ENCODE assay signal across 19 mouse cellular contexts in genomic region chr2:21048996-21049395, GRCm38 (mm10).
A peak's percentile ranks its signal among the peaks of the same experiment; 100 is the strongest.
DNase-seq lines count a peak whose midpoint lies in the region; ATAC-seq and TF ChIP-seq lines count a peak whose summit lies in the region.
"Had no signal": no experiment of that assay in that cellular context is flagged by ENCODE, and none has a peak within 500 bp of the region (broad histone marks: within the 10 kb centered on the region; RNA-seq: fewer than 3 reads in every experiment).

No protein-coding gene starts in this region.

- 50% methylated on average over 5 of the region's 5 CpGs for WGBS in hindbrain, embryonic 10.5 days
- WGBS in hindbrain, embryonic 16.5 days = 20% methylated on average over 5 of the region's 5 CpGs
- 21% methylated on average over 5 of the region's 5 CpGs for WGBS in midbrain, postnatal 0 days

- H3K4me1 ChIP-seq in hindbrain, embryonic 10.5 days (replicated peaks) = peaks cover 42% of the 10 kb centered on the region
- H3K4me1 ChIP-seq in hindbrain, embryonic 16.5 days (ENCODE audit: control insufficient read depth, insufficient read depth, low read depth, low read length) = 0 out of 2 replicates have a peak, but pooled peaks cover 4% of the 10 kb centered on the region
- no peaks in the 10 kb centered on the region for H3K4me1 ChIP-seq in midbrain, postnatal 0 days (ENCODE audit: insufficient read depth, low read length)
- H3K4me1 ChIP-seq: embryonic facial prominence, embryonic 15.5 days; heart, embryonic 12.5 days had no signal

- no peak overlapping the region for H3K4me3 ChIP-seq in hindbrain, embryonic 10.5 days
- no peak overlapping the region for H3K4me3 ChIP-seq in hindbrain, embryonic 16.5 days (ENCODE audit: low read length)
- no peak overlapping the region for H3K4me3 ChIP-seq in midbrain, postnatal 0 days (ENCODE audit: low read depth, low read length)
- H3K4me3 ChIP-seq: embryonic facial prominence, embryonic 15.5 days; forebrain, embryonic 12.5 days; heart, embryonic 12.5 days; limb, embryonic 13.5 days had no signal

- peak; percentile 83 for DNase-seq in heart, adult 11 months
- no peak for DNase-seq in heart, postnatal 25 days (ENCODE audit: low spot score)
- DNase-seq in hindbrain, embryonic 10.5 days (ENCODE audit: low spot score) = peak; percentile 34
- peak; percentile 58 for DNase-seq in midbrain, postnatal 0 days (ENCODE audit: low spot score)
- DNase-seq in gastrocnemius, postnatal 10 days = no peak
- DNase-seq in thymus, adult 18-20 months = no peak
- DNase-seq: adrenal gland, postnatal 14 days; B cell, adult 2 months; cerebellum, adult 2 months; heart, postnatal 4 days; kidney, adult 18-20 months; kidney, postnatal 14 days; lung, postnatal 36 days; right cerebral cortex, adult 18-20 months had no signal

- no peaks in the 10 kb centered on the region for H3K9me3 ChIP-seq in hindbrain, embryonic 10.5 days
- no peaks in the 10 kb centered on the region for H3K9me3 ChIP-seq in hindbrain, embryonic 16.5 days (ENCODE audit: control insufficient read depth, low read length)
- no peaks in the 10 kb centered on the region for H3K9me3 ChIP-seq in midbrain, postnatal 0 days (ENCODE audit: low read length)
- H3K9me3 ChIP-seq: embryonic facial prominence, embryonic 15.5 days; forebrain, embryonic 12.5 days; heart, embryonic 12.5 days; limb, embryonic 13.5 days had no signal

- no peak overlapping the region for H3K4me2 ChIP-seq in hindbrain, embryonic 16.5 days (ENCODE audit: low read length)
- H3K4me2 ChIP-seq in midbrain, postnatal 0 days (ENCODE audit: low read depth, low read length, poor library complexity, severe bottlenecking) = no peak overlapping the region
- H3K4me2 ChIP-seq: embryonic facial prominence, embryonic 15.5 days; forebrain, embryonic 12.5 days; heart, embryonic 12.5 days; limb, embryonic 13.5 days had no signal

- H3K27me3 ChIP-seq in hindbrain, embryonic 10.5 days (ENCODE audit: insufficient read depth, poor library complexity, severe bottlenecking) = no peaks in the 10 kb centered on the region
- no peaks in the 10 kb centered on the region for H3K27me3 ChIP-seq in hindbrain, embryonic 16.5 days (replicated peaks; ENCODE audit: control insufficient read depth, insufficient read depth, low read length)
- H3K27me3 ChIP-seq in midbrain, postnatal 0 days (ENCODE audit: insufficient read depth, low read length) = no peaks in the 10 kb centered on the region
- H3K27me3 ChIP-seq: embryonic facial prominence, embryonic 15.5 days; heart, embryonic 12.5 days had no signal

- H3K36me3 ChIP-seq in hindbrain, embryonic 10.5 days = no peaks in the 10 kb centered on the region
- no peaks in the 10 kb centered on the region for H3K36me3 ChIP-seq in hindbrain, embryonic 16.5 days (ENCODE audit: control insufficient read depth, insufficient read depth, low read length)
- no peaks in the 10 kb centered on the region for H3K36me3 ChIP-seq in midbrain, postnatal 0 days (ENCODE audit: insufficient read depth, low read length)
- H3K36me3 ChIP-seq: embryonic facial prominence, embryonic 15.5 days; forebrain, embryonic 12.5 days; heart, embryonic 12.5 days; limb, embryonic 13.5 days had no signal

- H3K27ac ChIP-seq in hindbrain, embryonic 10.5 days = peak overlapping the region; percentile 57; the same call in 1 of the 2 replicates
- no peak overlapping the region for H3K27ac ChIP-seq in hindbrain, embryonic 16.5 days (ENCODE audit: low read depth, low read length)
- H3K27ac ChIP-seq in midbrain, postnatal 0 days (ENCODE audit: low read depth, low read length) = no peak overlapping the region
- H3K27ac ChIP-seq: embryonic facial prominence, embryonic 15.5 days; forebrain, embryonic 12.5 days; limb, embryonic 13.5 days had no signal

- TF ChIP-seq CTCF in midbrain, postnatal 0 days (IDR thresholded peaks at IDR 0.05) = no peak

- H3K9ac ChIP-seq in hindbrain, embryonic 16.5 days (ENCODE audit: low read depth, low read length) = no peak overlapping the region
- no peak overlapping the region for H3K9ac ChIP-seq in midbrain, postnatal 0 days (replicated peaks; ENCODE audit: low read length, poor library complexity, severe bottlenecking)
- H3K9ac ChIP-seq: embryonic facial prominence, embryonic 15.5 days; forebrain, embryonic 12.5 days; heart, embryonic 12.5 days; limb, embryonic 13.5 days had no signal

- peak; percentile 61 for ATAC-seq in hindbrain, embryonic 16.5 days
- peak; percentile 10; the same call in 1 of the 2 replicates for ATAC-seq in midbrain, postnatal 0 days (ENCODE audit: low FRiP score)

- intact Hi-C loops in heart, postnatal 25 days (cut with DNase I) = no loop called here

Comparison
In these comparisons a context has a peak if more than half of its experiments do, and no peak if none do; other contexts are left out.
1. DNase-seq: peak in heart, adult 11 months (single experiment), hindbrain, embryonic 10.5 days (single experiment) and midbrain, postnatal 0 days (single experiment); none in heart, postnatal 25 days (single experiment), gastrocnemius, postnatal 10 days (single experiment) and thymus, adult 18-20 months (0 of 2).